Mouse (Mus musculus): ENCODE results near the gene Taf13.

- TF ChIP-seq POLR2A (IDR thresholded peaks at IDR 0.05; ENCODE audit: low read depth, low read length), result no peak
- TF ChIP-seq CTCF (conservative IDR thresholded peaks at IDR 0.05; ENCODE audit: insufficient read depth, insufficient read length, low read depth, low read length), result no peak
These were observed 43.0 kb upstream of the Taf13 start for GRCm38 (mm10) chr3:108528489-108528888.
